Mouse (Mus musculus) forebrain, postnatal 0 days (tissue): ENCODE results near the gene Fndc11. TPM values are rescaled to one million over a fixed set of nuclear protein-coding genes. Genes with fewer than 3 reads are reported as not detected.

Source experiments
- ATAC-seq: fragments of 200-750 bp; cut with Nextera tagmentation; 2 replicates; pipeline ENCODE4 v1.8.0; 2017; ENCODE audit warnings: mild to moderate bottlenecking, moderate library complexity
- DNase-seq: peaks from one replicate; pipeline ENCODE4 v3.0.0-alpha.2; 2015
- H3K27ac ChIP-seq: fragments of 300-500 bp; sonication (generic); 2 replicates; pipeline ENCODE4 v1.5.1; 2014; ENCODE audit warnings: low read depth, mild to moderate bottlenecking, antibody characterized with exemption, low read length, moderate library complexity, mixed read lengths
- H3K27me3 ChIP-seq: fragments of 300-500 bp; sonication (generic); 2 replicates; pipeline ENCODE4 v1.6.1; 2014; ENCODE audit warnings: mild to moderate bottlenecking, low read length, mixed read lengths; ENCODE audit not compliant: insufficient read depth
- H3K36me3 ChIP-seq: fragments of 300-500 bp; sonication (generic); 2 replicates; pipeline ENCODE4 v1.6.1; 2014; ENCODE audit warnings: mild to moderate bottlenecking, moderate library complexity; ENCODE audit not compliant: insufficient read depth
- H3K4me1 ChIP-seq: fragments of 300-500 bp; sonication (generic); 2 replicates; pipeline ENCODE4 v1.6.1; 2014; ENCODE audit warnings: antibody characterized with exemption; ENCODE audit not compliant: insufficient read depth
- H3K4me2 ChIP-seq: fragments of 300-500 bp; sonication (generic); 2 replicates; pipeline ENCODE4 v1.6.1; 2014; ENCODE audit warnings: low read depth, mild to moderate bottlenecking, moderate library complexity
- H3K4me3 ChIP-seq: fragments of 300-500 bp; sonication (generic); 2 replicates; pipeline ENCODE4 v1.5.1; 2014; ENCODE audit warnings: low read depth, low read length, mixed read lengths
- H3K9ac ChIP-seq: fragments of 300-500 bp; sonication (generic); 2 replicates; pipeline ENCODE4 v1.6.1; 2014; ENCODE audit warnings: mild to moderate bottlenecking
- H3K9me3 ChIP-seq: fragments of 300-500 bp; sonication (generic); 2 replicates; pipeline ENCODE4 v1.6.1; 2016; ENCODE audit warnings: low read length
- CTCF ChIP-seq: sonication (generic); IDR thresholded peaks from 2 replicates; pipeline ENCODE4 v1.5.1; 2016; ENCODE audit warnings: antibody characterized with exemption, control low read depth, low read depth
- WGBS: fragments of 180-500 bp; shearing (Covaris S2); extraction: QIAGEN DNeasy Blood & Tissue Kit; methylation state at CpG from one replicate; pipeline ENCODE4 v1.1.7; 2014; 5-methylcytosine and 5-hydroxymethylcytosine counted together
- polyA plus RNA-seq: library from polyadenylated mRNA; unstranded; fragments of >200 nt; fragmentation: Nextera tagmentation; extraction: Ambion mirVana; gene quantifications from 2 replicates; pipeline ENCODE4 v1.2.1, GENCODE M21; 2015
- total RNA-seq: library from RNA; depleted of rRNA; stranded (reverse); fragments of >200 nt; gene quantifications from 2 replicates; pipeline ENCODE4 v1.2.3, GENCODE M21; 2014; rRNA removed

Gene Fndc11
- total RNA-seq = not detected in 2 replicates
- 0.18 and 0.24 TPM in 2 replicates for polyA plus RNA-seq

- Histone ChIP-seq H3K4me2 (peak within 1 kb of the TSS; percentile 51), H3K27me3 (no peaks in the 10 kb centered on the region; the same call in 1 of the 2 replicates), H3K9ac (no peak within 1 kb of the TSS), H3K36me3 (no peaks in the 10 kb centered on the region), H3K4me1 (peaks cover 9% of the 10 kb centered on the region; the same call in 1 of the 2 replicates), H3K4me3 (peak within 1 kb of the TSS; percentile 19; the same call in 1 of the 2 replicates), H3K27ac (no peak within 1 kb of the TSS; the same call in 1 of the 2 replicates), H3K9me3 (no peaks in the 10 kb centered on the region)
- ATAC-seq = peak; percentile 94
- DNase-seq = peak; percentile 68
- 3% methylated on average over 25 of the region's 25 CpGs for WGBS
- TF ChIP-seq CTCF = no peak
These were observed at the start of gene Fndc11 for GRCm38 (mm10) chr2:181219538-181220216. TSS of gene Fndc11 (plus strand) at chr2:181220013.

GRCm38 (mm10) chr2:181174646-181175045 is 45.2 kb upstream of the Fndc11 start:
- Histone ChIP-seq H3K27ac (no peak overlapping the region), H3K9ac (no peak overlapping the region), H3K9me3 (no peaks in the 10 kb centered on the region), H3K4me3 (no peak overlapping the region), H3K27me3 (no peaks in the 10 kb centered on the region), H3K4me2 (no peak overlapping the region), H3K4me1 (no peaks in the 10 kb centered on the region), H3K36me3 (no peaks in the 10 kb centered on the region)
- WGBS = 93% methylated on average over 3 of the region's 3 CpGs
- ATAC-seq (no peak), DNase-seq (no peak)
- TF ChIP-seq CTCF = no peak

- no peak for TF ChIP-seq CTCF
- no peaks in the 10 kb centered on the region for H3K27me3 ChIP-seq
- H3K36me3 ChIP-seq = no peaks in the 10 kb centered on the region
- H3K9ac ChIP-seq = no peak overlapping the region
- WGBS = 87% methylated on average over 3 of the region's 3 CpGs
- H3K9me3 ChIP-seq = no peaks in the 10 kb centered on the region
- H3K4me1 ChIP-seq = no peaks in the 10 kb centered on the region
- H3K4me3 ChIP-seq = no peak overlapping the region
- H3K27ac ChIP-seq = no peak overlapping the region
- DNase-seq (no peak), ATAC-seq (no peak)
- no peak overlapping the region for H3K4me2 ChIP-seq
These were observed 41.8 kb upstream of the Fndc11 start for GRCm38 (mm10) chr2:181178015-181178414.

- 87% methylated on average over 5 of the region's 5 CpGs for WGBS
These were observed 41.3 kb upstream of the Fndc11 start for GRCm38 (mm10) chr2:181178471-181178870.

GRCm38 (mm10) chr2:181180898-181181297 is 38.9 kb upstream of the Fndc11 start:
- H3K27me3 ChIP-seq = no peaks in the 10 kb centered on the region
- H3K9me3 ChIP-seq = no peaks in the 10 kb centered on the region
- DNase-seq (no peak), ATAC-seq (no peak)
- TF ChIP-seq CTCF = no peak
- H3K4me1 ChIP-seq = no peaks in the 10 kb centered on the region
- 76% methylated on average over 6 of the region's 6 CpGs for WGBS
- no peak overlapping the region for H3K27ac ChIP-seq
- no peak overlapping the region for H3K4me2 ChIP-seq
- H3K36me3 ChIP-seq = no peaks in the 10 kb centered on the region
- no peak overlapping the region for H3K4me3 ChIP-seq
- no peak overlapping the region for H3K9ac ChIP-seq

More at GRCm38 (mm10) chr2:181178471-181178870, 41.3 kb upstream of the Fndc11 start:
- no peak overlapping the region for H3K27ac ChIP-seq
- no peaks in the 10 kb centered on the region for H3K4me1 ChIP-seq
- no peaks in the 10 kb centered on the region for H3K36me3 ChIP-seq
- H3K9me3 ChIP-seq = no peaks in the 10 kb centered on the region
- no peaks in the 10 kb centered on the region for H3K27me3 ChIP-seq
- no peak for TF ChIP-seq CTCF
- H3K9ac ChIP-seq = no peak overlapping the region
- ATAC-seq (no peak), DNase-seq (no peak)
- H3K4me2 ChIP-seq = no peak overlapping the region
- no peak overlapping the region for H3K4me3 ChIP-seq

- ATAC-seq (peak; percentile 90), DNase-seq (peak; percentile 94)
- TF ChIP-seq CTCF = peak; percentile 99
- Histone ChIP-seq H3K4me1 (peaks cover 6% of the 10 kb centered on the region), H3K4me2 (peak overlapping the region; percentile 52), H3K27ac (peak overlapping the region; percentile 96), H3K4me3 (peak overlapping the region; percentile 73), H3K27me3 (no peaks in the 10 kb centered on the region), H3K36me3 (0 out of 2 replicates have a peak, but pooled peaks cover 6% of the 10 kb centered on the region), H3K9ac (peak overlapping the region; percentile 99), H3K9me3 (no peaks in the 10 kb centered on the region)
- WGBS = under 1% methylated on average over 14 of the region's 14 CpGs
These were observed 33.2 kb upstream of the Fndc11 start for GRCm38 (mm10) chr2:181186635-181187034.
